Mouse (Mus musculus) cortical plate, adult 2 months (tissue): ENCODE results near the gene Mgat4c. TPM values are rescaled to one million over a fixed set of nuclear protein-coding genes. Genes with fewer than 3 reads are reported as not detected.

Experiments used
- H3K27ac ChIP-seq: fragments of 200-500 bp; 2 replicates; pipeline ENCODE4 v1.5.1; 2012; ENCODE audit warnings: low read length, control low read depth, inconsistent platforms; ENCODE audit not compliant: insufficient read depth
- H3K4me1 ChIP-seq: fragments of 200-500 bp; 2 replicates; pipeline ENCODE4 v1.6.1; 2011; ENCODE audit warnings: low read length; ENCODE audit not compliant: control insufficient read depth, insufficient read depth
- H3K4me3 ChIP-seq: fragments of 200-500 bp; 2 replicates; pipeline ENCODE4 v1.5.1; 2011; ENCODE audit warnings: mild to moderate bottlenecking, low read length, control low read depth; ENCODE audit not compliant: insufficient read depth
- CTCF ChIP-seq: fragments of 200-500 bp; IDR thresholded peaks from 2 replicates; pipeline ENCODE4 v1.5.1; 2011; ENCODE audit warnings: mild to moderate bottlenecking, control low read depth, low read length; ENCODE audit not compliant: insufficient read depth; ENCODE audit errors: extremely low read depth
- POLR2A ChIP-seq: fragments of 200-500 bp; IDR thresholded peaks from 2 replicates; pipeline ENCODE4 v1.6.1; 2011; ENCODE audit warnings: mild to moderate bottlenecking, low read length, control low read depth; ENCODE audit not compliant: insufficient read depth; ENCODE audit errors: extremely low read depth
- polyA plus RNA-seq: library from polyadenylated mRNA; depleted of rRNA; stranded (reverse); fragments of >200 nt; gene quantifications from 2 replicates; pipeline ENCODE4 v1.2.3, GENCODE M21; 2012; rRNA removed

Gene Mgat4c
- polyA plus RNA-seq, result 3.5 and 4.3 TPM in 2 replicates

DNA sequence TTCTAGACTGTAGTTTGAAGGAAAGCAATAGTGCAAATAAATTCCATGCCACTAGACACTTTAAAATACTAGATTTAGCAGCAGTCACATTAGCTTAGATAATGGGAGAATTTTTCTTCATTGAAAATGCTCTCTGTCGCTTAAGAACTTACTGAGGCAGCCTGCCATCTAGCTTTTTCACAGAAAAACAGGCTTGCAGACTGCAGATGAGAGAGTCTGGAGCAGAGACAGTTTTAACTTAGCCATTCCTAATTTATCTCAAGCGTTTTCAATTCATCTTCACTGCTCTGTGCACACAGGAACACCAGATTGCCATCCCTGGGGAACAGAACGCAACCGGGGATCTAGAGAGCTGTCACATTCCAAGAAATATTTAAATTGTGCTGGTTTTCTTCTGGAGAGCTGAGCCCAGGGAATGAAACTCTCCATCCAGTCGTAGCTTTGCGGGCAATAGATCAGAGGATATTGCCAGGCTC, at the start of gene Mgat4c:
Gene Mgat4c (plus strand): TSS at position 51 of the 476 bp plus-strand sequence.
- TF ChIP-seq POLR2A, result peak; percentile 52; the same call in 1 of the 2 replicates
- TF ChIP-seq CTCF, result peak; percentile 24; the same call in 1 of the 2 replicates
- Histone ChIP-seq H3K4me1 (no peaks in the 10 kb centered on the region), H3K4me3 (peak within 1 kb of the TSS; percentile 43), H3K27ac (no peak within 1 kb of the TSS)

DNA sequence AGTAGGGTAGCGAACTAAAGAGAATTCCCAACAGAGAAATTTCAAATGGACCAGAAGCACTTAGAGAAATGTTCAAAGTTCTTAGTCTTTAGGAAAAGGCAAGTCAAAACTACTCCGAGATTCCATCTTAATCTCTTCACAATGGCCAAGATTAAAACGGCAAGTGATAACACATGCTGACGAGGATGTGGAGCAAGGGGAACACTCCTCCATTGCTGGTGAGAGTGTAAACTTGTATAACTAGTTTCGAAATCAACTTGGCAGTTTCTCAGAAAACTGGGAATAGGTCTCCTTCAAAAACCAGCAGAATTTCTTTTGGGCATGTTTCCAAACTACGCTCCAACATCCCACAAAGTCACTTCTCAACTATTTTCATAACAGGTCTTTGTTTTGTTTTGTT, 46.0 kb upstream of the Mgat4c start:
- no peak for TF ChIP-seq CTCF
- Histone ChIP-seq H3K27ac (no peak overlapping the region), H3K4me1 (no peaks in the 10 kb centered on the region), H3K4me3 (no peak overlapping the region)

DNA sequence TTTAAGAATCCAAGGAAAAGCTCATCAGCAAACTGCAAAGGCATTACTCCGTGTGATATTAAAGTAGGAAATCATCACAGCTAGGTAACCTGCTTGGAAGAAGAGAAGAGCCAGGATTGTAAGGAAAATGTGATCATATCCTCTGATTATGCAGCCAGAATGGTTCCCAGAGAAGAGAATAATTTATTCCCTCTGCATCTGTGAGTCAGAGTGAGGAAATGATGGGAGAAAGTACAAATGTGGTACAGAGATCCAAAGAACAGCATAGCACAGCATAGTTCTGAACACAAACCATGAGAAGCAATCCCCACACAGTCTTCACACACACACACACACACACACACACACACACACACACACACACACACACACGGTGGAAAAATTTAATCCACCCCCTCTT, 40.2 kb upstream of the Mgat4c start:
- Histone ChIP-seq H3K27ac (no peak overlapping the region), H3K4me1 (no peaks in the 10 kb centered on the region), H3K4me3 (no peak overlapping the region)
- TF ChIP-seq CTCF (no peak), POLR2A (no peak)

DNA sequence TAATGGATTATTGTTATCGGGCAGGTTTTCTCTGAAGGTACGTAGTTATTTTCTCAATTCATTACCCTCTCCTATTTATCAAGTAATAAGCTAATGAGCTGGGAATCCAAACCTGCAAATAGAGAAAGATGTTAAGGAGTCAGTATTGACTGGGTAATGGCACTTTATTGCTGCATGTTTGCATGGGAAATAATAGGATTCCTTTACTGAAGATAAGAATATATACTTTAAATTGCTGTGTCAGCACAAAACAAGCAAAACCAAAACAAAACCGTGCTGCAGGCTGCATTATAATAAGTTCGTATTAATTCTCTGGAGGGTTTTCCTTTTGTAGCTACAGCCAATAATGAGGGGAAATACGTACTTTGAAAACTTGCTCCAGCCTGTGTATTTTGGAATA, 627 bp downstream of the Mgat4c start:
- Histone ChIP-seq H3K4me3 (peak overlapping the region; percentile 43), H3K27ac (no peak overlapping the region), H3K4me1 (no peaks in the 10 kb centered on the region)
- TF ChIP-seq CTCF, result no peak
- no peak for TF ChIP-seq POLR2A

DNA sequence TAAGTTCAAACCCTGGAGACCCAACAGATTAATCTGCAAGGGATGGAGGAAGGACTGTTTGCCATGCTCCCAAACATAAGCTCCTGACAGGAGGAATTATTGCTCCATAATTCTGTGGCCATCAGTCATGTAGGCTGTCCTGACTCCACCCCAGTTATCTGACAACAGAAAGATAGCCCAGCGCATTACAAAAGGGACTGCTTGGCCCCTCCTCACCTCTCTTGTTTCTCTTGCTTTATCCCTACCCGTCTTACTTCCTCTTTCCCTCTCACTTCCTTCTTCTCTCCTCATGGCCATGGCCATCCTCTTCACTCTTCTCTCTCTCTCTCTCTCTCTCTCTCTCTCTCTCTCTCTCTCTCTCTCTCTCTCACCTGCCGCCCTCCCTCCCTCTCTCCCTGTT, 80.5 kb downstream of the Mgat4c start:
- Histone ChIP-seq H3K4me3 (no peak overlapping the region), H3K27ac (no peak overlapping the region), H3K4me1 (no peaks in the 10 kb centered on the region)
- TF ChIP-seq POLR2A (no peak), CTCF (no peak)

DNA sequence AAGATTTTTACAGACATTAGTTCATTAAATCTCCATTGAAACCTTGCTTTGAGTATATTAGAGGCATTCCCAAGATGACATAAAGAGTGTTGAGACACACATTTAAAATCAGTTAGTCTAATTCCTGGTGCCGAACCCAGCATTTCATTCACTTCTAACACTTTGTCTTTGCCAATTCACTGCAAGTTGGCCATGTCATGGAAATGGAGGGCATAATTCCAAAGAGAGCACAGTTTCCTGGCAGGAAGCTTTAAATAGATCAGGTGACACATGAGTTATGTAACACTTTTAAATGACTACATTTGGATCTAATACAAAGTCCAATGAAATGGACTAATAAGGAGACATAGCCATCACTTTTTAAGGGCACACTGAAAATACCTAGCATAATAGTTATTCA, 89.4 kb downstream of the Mgat4c start:
- TF ChIP-seq POLR2A (no peak), CTCF (no peak)
- Histone ChIP-seq H3K4me1 (no peaks in the 10 kb centered on the region), H3K4me3 (no peak overlapping the region), H3K27ac (no peak overlapping the region)

DNA sequence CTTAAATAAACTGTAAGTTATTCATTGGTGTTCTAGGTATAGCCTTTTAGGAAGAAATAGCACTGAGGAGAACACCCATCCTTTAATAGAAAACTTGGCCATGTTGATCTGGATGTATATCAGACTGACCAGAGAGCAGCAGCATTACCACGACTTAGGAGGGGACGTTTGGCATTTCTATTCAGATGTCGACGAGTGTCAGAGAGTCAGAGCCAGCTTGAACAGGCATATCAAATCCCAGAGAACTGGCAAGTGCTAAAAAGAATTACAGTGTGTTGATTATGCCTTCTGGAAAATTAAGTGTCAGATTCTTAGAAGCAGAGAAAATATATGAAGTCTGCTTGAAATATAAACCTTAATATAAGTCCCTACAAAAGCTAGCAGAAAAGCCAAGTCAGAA, 89.9 kb downstream of the Mgat4c start:
- H3K27ac ChIP-seq, result no peak overlapping the region

DNA sequence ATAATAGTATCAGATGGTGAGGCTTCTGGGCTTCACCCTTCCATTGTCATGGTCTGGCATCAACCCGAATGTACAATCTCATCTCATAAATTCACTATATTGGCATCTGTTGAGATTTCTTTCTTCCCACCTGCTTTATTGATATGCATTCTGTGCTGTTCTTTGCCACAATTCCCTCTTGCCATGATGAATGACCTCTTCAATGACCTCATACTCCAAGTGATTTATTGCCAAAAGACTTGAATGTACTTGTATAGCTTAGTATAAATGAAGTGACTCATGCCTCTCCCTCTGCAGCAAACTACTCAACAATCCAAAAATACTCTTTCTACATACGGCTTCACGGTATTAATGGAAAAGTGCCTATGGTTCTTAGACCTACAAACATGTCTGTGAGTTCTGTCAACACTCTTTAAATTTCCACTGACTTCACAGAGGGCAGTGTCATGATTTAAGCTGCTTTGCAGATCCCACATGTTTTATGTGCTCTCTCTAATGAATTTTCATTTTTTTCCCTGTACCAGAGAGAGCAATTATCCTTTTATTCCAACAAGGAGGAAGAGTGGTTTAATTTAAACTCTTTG, 102.0 kb downstream of the Mgat4c start:
- Histone ChIP-seq H3K4me3 (no peak overlapping the region), H3K27ac (no peak overlapping the region), H3K4me1 (no peaks in the 10 kb centered on the region)
- TF ChIP-seq POLR2A (no peak), CTCF (no peak)

More for the DNA sequence above, 89.9 kb downstream of the Mgat4c start:
- Histone ChIP-seq H3K4me3 (no peak overlapping the region), H3K4me1 (no peaks in the 10 kb centered on the region)
- TF ChIP-seq CTCF, result no peak
- TF ChIP-seq POLR2A, result no peak

DNA sequence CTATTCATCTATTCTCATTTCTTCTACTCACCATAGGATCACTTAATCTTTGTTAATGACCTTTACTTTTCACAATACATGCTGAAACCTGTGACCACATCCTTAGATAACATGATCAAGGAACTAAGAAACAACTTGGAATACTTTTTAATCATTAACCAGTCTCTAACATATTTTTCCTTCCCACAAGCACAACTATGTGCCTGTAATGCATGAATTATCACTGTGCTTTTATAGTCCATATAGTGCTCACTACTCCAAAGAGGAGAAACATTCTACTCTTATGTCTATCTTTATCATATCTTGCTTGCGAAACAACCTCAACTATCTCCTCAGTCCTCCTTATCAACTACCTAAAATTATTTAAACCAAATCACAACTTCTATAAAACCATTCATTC, 114.2 kb downstream of the Mgat4c start:
- H3K27ac ChIP-seq, result no peak overlapping the region
- H3K4me3 ChIP-seq, result no peak overlapping the region
- H3K4me1 ChIP-seq, result no peaks in the 10 kb centered on the region
- no peak for TF ChIP-seq CTCF
- TF ChIP-seq POLR2A, result no peak

DNA sequence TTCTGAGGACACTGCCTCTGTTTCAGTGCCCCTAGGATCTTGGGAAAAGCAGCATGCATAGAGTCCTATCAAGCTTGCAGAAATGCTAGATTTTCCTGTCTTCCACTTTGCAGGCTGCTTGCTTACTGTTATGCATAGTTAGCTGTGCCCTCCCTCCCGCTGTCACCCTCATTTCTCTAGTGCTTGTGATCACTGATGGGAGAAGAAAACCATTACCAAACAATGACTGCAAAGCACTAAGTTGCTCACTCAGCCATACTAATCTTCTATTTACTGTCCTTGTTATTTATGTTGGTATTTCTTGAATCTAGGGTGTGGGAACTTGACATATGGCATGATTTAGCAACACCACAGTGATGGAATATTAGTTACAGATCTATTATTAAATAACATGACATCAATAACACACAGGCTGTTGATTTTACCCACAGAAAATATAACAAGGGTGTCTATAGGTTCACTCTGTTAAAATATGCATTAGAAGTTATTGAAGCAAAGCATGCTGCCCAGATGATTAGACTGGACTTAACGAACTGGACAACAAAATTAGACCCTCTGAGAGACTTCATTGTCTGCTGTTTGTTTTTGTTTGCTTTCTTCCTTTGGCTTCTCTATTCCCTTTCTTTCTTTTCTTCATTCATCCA, 117.7 kb downstream of the Mgat4c start:
- no peak overlapping the region for H3K4me3 ChIP-seq
- TF ChIP-seq POLR2A, result no peak
- TF ChIP-seq CTCF, result no peak

More for the DNA sequence above, 117.7 kb downstream of the Mgat4c start:
- H3K27ac ChIP-seq, result no peak overlapping the region
- no peaks in the 10 kb centered on the region for H3K4me1 ChIP-seq
